Mouse (Mus musculus): Measurements from ENCODE around the gene Prkag2.

GRCm38 (mm10) chr5:24963776-24964175 lies 136.7 kb downstream of the Prkag2 start:
- TF ChIP-seq POLR2A (IDR thresholded peaks at IDR 0.05; ENCODE audit: borderline replicate concordance, extremely low read depth, low read depth, low read length) (no peak), CTCF (IDR thresholded peaks at IDR 0.05; ENCODE audit: insufficient read depth, low read length) (no peak)
